Mouse (Mus musculus) small intestine, adult 2 months (tissue): ENCODE data around the gene Slc25a33. TPM values are rescaled to one million over a fixed set of nuclear protein-coding genes. Genes with fewer than 3 reads are reported as not detected.

Experiments used
- H3K27ac ChIP-seq: fragments of 200-500 bp; 2 replicates; pipeline ENCODE4 v1.5.1; 2012; ENCODE audit warnings: low read depth, low read length, control low read depth, inconsistent platforms; ENCODE audit not compliant: insufficient read depth
- H3K27me3 ChIP-seq: fragments of 200-500 bp; 2 replicates; pipeline ENCODE4 v1.6.1; 2012; ENCODE audit warnings: mild to moderate bottlenecking, moderate library complexity, low read length, inconsistent platforms; ENCODE audit not compliant: control insufficient read depth, insufficient read depth
- H3K36me3 ChIP-seq: fragments of 200-500 bp; 2 replicates; pipeline ENCODE4 v1.6.1; 2012; ENCODE audit warnings: mild to moderate bottlenecking, low read length, control low read depth, inconsistent platforms; ENCODE audit not compliant: control insufficient read depth, insufficient read depth
- H3K4me1 ChIP-seq: fragments of 200-500 bp; 2 replicates; pipeline ENCODE4 v1.6.1; 2012; ENCODE audit warnings: low read length, inconsistent platforms, mixed read lengths; ENCODE audit not compliant: control insufficient read depth, insufficient read depth, insufficient read length
- H3K4me3 ChIP-seq: fragments of 200-500 bp; 2 replicates; pipeline ENCODE4 v1.5.1; 2012; ENCODE audit warnings: low read depth, mild to moderate bottlenecking, control low read depth, inconsistent platforms, low read length, moderate library complexity
- CTCF ChIP-seq: fragments of 200-500 bp; IDR thresholded peaks from 2 replicates; pipeline ENCODE4 v1.5.1; 2012; ENCODE audit warnings: low read depth, mild to moderate bottlenecking, control low read depth, inconsistent platforms, low read length, moderate library complexity, mixed read lengths; ENCODE audit not compliant: insufficient replicate concordance, insufficient read length; ENCODE audit errors: extremely low read depth
- POLR2A ChIP-seq: fragments of 200-500 bp; IDR thresholded peaks from 2 replicates; pipeline ENCODE4 v1.6.1; 2012; ENCODE audit warnings: low read depth, mild to moderate bottlenecking, control low read depth, inconsistent platforms, low read length, moderate library complexity
- WGBS: fragments of 180-500 bp; shearing (Covaris S2); methylation state at CpG from one replicate; pipeline ENCODE4 v1.1.7; 2018; 5-methylcytosine and 5-hydroxymethylcytosine counted together
- polyA plus RNA-seq: library from polyadenylated mRNA; depleted of rRNA; stranded (reverse); fragments of >200 nt; gene quantifications from 2 replicates; pipeline ENCODE4 v1.2.3, GENCODE M21; 2012

The Slc25a33 gene
- polyA plus RNA-seq, 1 experiment: 5.3 TPM

- Histone ChIP-seq H3K36me3 (peaks cover 9% of the 10 kb centered on the region), H3K4me1 (peaks cover 10% of the 10 kb centered on the region), H3K27ac (no peak overlapping the region), H3K27me3 (no peaks in the 10 kb centered on the region), H3K4me3 (no peak overlapping the region)
- WGBS: 89% methylated on average over 7 of the region's 7 CpGs
- TF ChIP-seq CTCF (no peak), POLR2A (no peak)
Observed at GRCm38 (mm10) chr4:149740301-149740700, 33.8 kb downstream of the Slc25a33 start.

GRCm38 (mm10) chr4:149739478-149739877 is 34.6 kb downstream of the Slc25a33 start:
- no peak overlapping the region for H3K4me3 ChIP-seq
- peaks cover 5% of the 10 kb centered on the region; the same call in 1 of the 2 replicates for H3K36me3 ChIP-seq
- 71% methylated on average over 5 of the region's 5 CpGs for WGBS
- TF ChIP-seq CTCF (no peak), POLR2A (no peak)
- H3K4me1 ChIP-seq: peaks cover 10% of the 10 kb centered on the region
- no peaks in the 10 kb centered on the region for H3K27me3 ChIP-seq
- H3K27ac ChIP-seq: no peak overlapping the region

- H3K4me1 ChIP-seq: peaks cover 10% of the 10 kb centered on the region
- H3K27me3 ChIP-seq: no peaks in the 10 kb centered on the region
- TF ChIP-seq CTCF (peak; percentile 72), POLR2A (0 out of 2 replicates have a peak, but pooled peaks have one; percentile 14)
- H3K4me3 ChIP-seq: peak within 1 kb of the TSS; percentile 73
- no peaks in the 10 kb centered on the region; the same call in 1 of the 2 replicates for H3K36me3 ChIP-seq
- no peak within 1 kb of the TSS for H3K27ac ChIP-seq
- under 1% methylated on average over 96 of the region's 97 CpGs for WGBS
Observed at GRCm38 (mm10) chr4:149737383-149738324, 36.4 kb downstream of the Slc25a33 start, which contains the start of gene Tmem201. Gene Tmem201, minus strand, starts transcription at chr4:149738044.

- peaks cover 10% of the 10 kb centered on the region for H3K4me1 ChIP-seq
- TF ChIP-seq POLR2A: no peak
- TF ChIP-seq CTCF: no peak
- no peaks in the 10 kb centered on the region for H3K27me3 ChIP-seq
- no peak overlapping the region for H3K27ac ChIP-seq
- 27% methylated on average over 4 of the region's 4 CpGs for whole genome bisulfite sequencing
- H3K36me3 ChIP-seq: no peaks in the 10 kb centered on the region
- H3K4me3 ChIP-seq: peak overlapping the region; percentile 73
Observed at GRCm38 (mm10) chr4:149736581-149736980, 37.5 kb downstream of the Slc25a33 start.

GRCm38 (mm10) chr4:149735624-149736250 is 38.3 kb downstream of the Slc25a33 start:
- TF ChIP-seq POLR2A (no peak), CTCF (no peak)
- WGBS: 65% methylated on average over 5 of the region's 5 CpGs
- no peak overlapping the region for H3K27ac ChIP-seq
- H3K4me1 ChIP-seq: peaks cover 10% of the 10 kb centered on the region
- H3K4me3 ChIP-seq: no peak overlapping the region
- no peaks in the 10 kb centered on the region for H3K27me3 ChIP-seq
- peaks cover under 1% of the 10 kb centered on the region; the same call in 1 of the 2 replicates for H3K36me3 ChIP-seq

- Histone ChIP-seq H3K27me3 (no peaks in the 10 kb centered on the region), H3K36me3 (peaks cover 5% of the 10 kb centered on the region; the same call in 1 of the 2 replicates), H3K27ac (no peak overlapping the region), H3K4me3 (no peak overlapping the region), H3K4me1 (peaks cover 10% of the 10 kb centered on the region)
- TF ChIP-seq POLR2A (no peak), CTCF (no peak)
- 83% methylated on average over 10 of the region's 10 CpGs for WGBS
Observed at GRCm38 (mm10) chr4:149734730-149735475, 39.2 kb downstream of the Slc25a33 start.
